In the genomic region with DNA sequence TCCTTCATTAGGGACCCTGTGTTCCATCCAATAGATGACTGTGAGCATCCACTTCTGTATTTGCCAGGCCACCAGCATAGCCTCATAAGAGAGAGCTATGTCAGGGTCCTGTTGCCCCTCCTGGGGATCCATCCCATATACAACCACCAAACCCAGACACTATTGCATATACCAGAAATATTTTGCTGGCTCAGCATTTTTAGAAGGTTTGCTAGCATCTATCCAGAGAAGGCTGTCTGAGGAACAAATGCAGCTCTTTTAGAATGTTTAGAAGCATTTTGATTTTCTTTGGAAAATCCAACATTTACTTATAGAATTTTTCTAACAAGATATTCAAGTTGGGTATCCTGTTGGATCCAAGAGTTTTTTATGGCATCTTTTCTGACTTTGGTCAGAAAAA, we compare ENCODE assay signal across 34 mouse cellular contexts.
"Had no signal": no experiment of that assay in that cellular context is flagged by ENCODE, and none has a peak within 500 bp of the region (broad histone marks: within the 10 kb centered on the region; RNA-seq: fewer than 3 reads in every experiment).

No protein-coding gene starts in this region.

- DNase-seq: heart, postnatal 10 days; heart, postnatal 14 days; heart, postnatal 36 days; heart, postnatal 4 days; kidney, adult 11 months; kidney, adult 18-20 months; kidney, adult 2 months; kidney, adult 8-10 months; kidney, adult 9 months; kidney, postnatal 10 days; kidney, postnatal 14 days; kidney, postnatal 25 days; kidney, postnatal 36 days; kidney, postnatal 4 days; layer of hippocampus, adult 9-11 months; layer of hippocampus, postnatal 36 days had no signal

- H3K27ac ChIP-seq: heart, embryonic 10.5 days; heart, embryonic 13.5 days; heart, embryonic 15.5 days; hindbrain, embryonic 10.5 days; hindbrain, embryonic 12.5 days; hindbrain, embryonic 13.5 days; hindbrain, embryonic 15.5 days; hindbrain, postnatal 0 days; intestine, embryonic 15.5 days; kidney, embryonic 15.5 days; kidney, postnatal 0 days; layer of hippocampus, adult 2 months; left cerebral cortex, adult 2 months had no signal

- H3K27me3 ChIP-seq: heart, embryonic 12.5 days; heart, embryonic 13.5 days; heart, embryonic 15.5 days; hindbrain, embryonic 12.5 days; hindbrain, embryonic 13.5 days; hindbrain, embryonic 15.5 days; intestine, embryonic 15.5 days; kidney, embryonic 15.5 days had no signal

- H3K4me2 ChIP-seq: heart, embryonic 11.5 days; heart, embryonic 12.5 days; heart, embryonic 13.5 days; heart, embryonic 15.5 days; hindbrain, embryonic 12.5 days; hindbrain, embryonic 13.5 days; hindbrain, embryonic 15.5 days; intestine, embryonic 15.5 days; kidney, embryonic 15.5 days had no signal

- H3K9me3 ChIP-seq: heart, embryonic 10.5 days; heart, embryonic 12.5 days; heart, embryonic 13.5 days; heart, embryonic 15.5 days; hindbrain, embryonic 10.5 days; hindbrain, embryonic 12.5 days; hindbrain, embryonic 13.5 days; hindbrain, embryonic 15.5 days; intestine, embryonic 15.5 days; kidney, embryonic 15.5 days had no signal

- H3K36me3 ChIP-seq: heart, embryonic 10.5 days; heart, embryonic 12.5 days; heart, embryonic 13.5 days; heart, embryonic 15.5 days; hindbrain, embryonic 10.5 days; hindbrain, embryonic 12.5 days; hindbrain, embryonic 13.5 days; hindbrain, embryonic 15.5 days; intestine, embryonic 15.5 days; kidney, embryonic 15.5 days had no signal

- H3K4me1 ChIP-seq: heart, embryonic 10.5 days; heart, embryonic 12.5 days; heart, embryonic 13.5 days; heart, embryonic 15.5 days; hindbrain, embryonic 10.5 days; hindbrain, embryonic 12.5 days; hindbrain, embryonic 13.5 days; hindbrain, embryonic 15.5 days; intestine, embryonic 15.5 days; kidney, embryonic 15.5 days had no signal

- H3K9ac ChIP-seq: heart, embryonic 12.5 days; heart, embryonic 13.5 days; heart, embryonic 15.5 days; hindbrain, embryonic 12.5 days; hindbrain, embryonic 13.5 days; hindbrain, embryonic 15.5 days; intestine, embryonic 15.5 days; kidney, embryonic 15.5 days had no signal

- H3K4me3 ChIP-seq: heart, embryonic 10.5 days; heart, embryonic 12.5 days; heart, embryonic 13.5 days; heart, embryonic 15.5 days; hindbrain, embryonic 10.5 days; hindbrain, embryonic 12.5 days; hindbrain, embryonic 13.5 days; hindbrain, embryonic 15.5 days; intestine, embryonic 15.5 days; kidney, embryonic 15.5 days; layer of hippocampus, adult 2 months; left cerebral cortex, adult 2 months had no signal

- ATAC-seq: hindbrain, postnatal 0 days; inflammation-experienced regulatory T-cells, adult 6 months; intestine, embryonic 15.5 days; intestine, embryonic 16.5 days; intestine, postnatal 0 days had no signal
